Mouse (Mus musculus) intestine, embryonic 14.5 days (tissue): ENCODE measurements around the gene Gpha2. TPM values are rescaled to one million over a fixed set of nuclear protein-coding genes. Genes with fewer than 3 reads are reported as not detected.

ENCODE experiments used
- ATAC-seq: fragments of 200-750 bp; cut with Nextera tagmentation; replicated peaks from 2 replicates; pipeline ENCODE4 v1.8.0; 2017; ENCODE audit warnings: low read depth, moderate number of reproducible peaks, moderate TSS enrichment, moderate library complexity; ENCODE audit not compliant: low FRiP score, low TSS enrichment
- DNase-seq: peaks from one replicate; pipeline ENCODE4 v3.0.0-alpha.2; 2018; ENCODE audit warnings: low spot score
- H3K27ac ChIP-seq: fragments of 300-500 bp; sonication (generic); 2 replicates; pipeline ENCODE4 v1.5.1; 2014; ENCODE audit warnings: low read depth, mild to moderate bottlenecking, control low read depth
- H3K27me3 ChIP-seq: fragments of 300-500 bp; sonication (generic); replicated peaks from 2 replicates; pipeline ENCODE4 v1.6.1; 2014; ENCODE audit warnings: low read length, control low read depth; ENCODE audit not compliant: control insufficient read depth, insufficient read depth
- H3K36me3 ChIP-seq: fragments of 300-500 bp; sonication (generic); 2 replicates; pipeline ENCODE4 v1.6.1; 2014; ENCODE audit warnings: low read length, control low read depth; ENCODE audit not compliant: control insufficient read depth, insufficient read depth
- H3K4me1 ChIP-seq: fragments of 300-500 bp; sonication (generic); replicated peaks from 2 replicates; pipeline ENCODE4 v1.6.1; 2014; ENCODE audit warnings: low read length, control low read depth, mixed read lengths; ENCODE audit not compliant: control insufficient read depth, insufficient read depth
- H3K4me2 ChIP-seq: fragments of 300-500 bp; sonication (generic); 2 replicates; pipeline ENCODE4 v1.6.1; 2014; ENCODE audit warnings: low read length
- H3K4me3 ChIP-seq: fragments of 300-500 bp; sonication (generic); 2 replicates; pipeline ENCODE4 v1.5.1; 2014; ENCODE audit warnings: low read depth, low read length, control low read depth, mixed read lengths
- H3K9ac ChIP-seq: fragments of 300-500 bp; sonication (generic); 2 replicates; pipeline ENCODE4 v1.6.1; 2014; ENCODE audit warnings: mild to moderate bottlenecking, low read length
- H3K9me3 ChIP-seq: fragments of 300-500 bp; sonication (generic); 2 replicates; pipeline ENCODE4 v1.6.1; 2016; ENCODE audit warnings: low read length, control low read depth; ENCODE audit not compliant: control insufficient read depth
- WGBS: fragments of 180-500 bp; shearing (Covaris S2); extraction: QIAGEN DNeasy Blood & Tissue Kit; methylation state at CpG from one replicate; pipeline ENCODE4 v1.1.7; 2014; 5-methylcytosine and 5-hydroxymethylcytosine counted together
- microRNA counts: library from miRNA; unstranded; fragments of <30 nt; microRNA quantifications from one replicate; lab custom pipeline; 2016
- microRNA-seq: library from miRNA; unstranded; fragments of <30 nt; microRNA quantifications from one replicate; pipeline ENCODE4, GENCODE M21; 2016
- polyA plus RNA-seq: library from polyadenylated mRNA; unstranded; fragments of >200 nt; fragmentation: Nextera tagmentation; extraction: Ambion mirVana; gene quantifications from 2 replicates; pipeline ENCODE4 v1.2.1, GENCODE M21; 2014

Gene Gpha2
- polyA plus RNA-seq, 1 experiment from 2014 or later: 0.53 TPM

- no peak overlapping the region for H3K4me3 ChIP-seq
- no peak overlapping the region for H3K9ac ChIP-seq
- no peak for DNase-seq
- 62% methylated on average over 7 of the region's 7 CpGs for WGBS
- H3K4me2 ChIP-seq: no peak overlapping the region
- peaks cover 13% of the 10 kb centered on the region for H3K4me1 ChIP-seq
- H3K27ac ChIP-seq: no peak overlapping the region; the same call in 1 of the 2 replicates
- ATAC-seq: no peak
- H3K36me3 ChIP-seq: no peaks in the 10 kb centered on the region
- H3K9me3 ChIP-seq: no peaks in the 10 kb centered on the region
- H3K27me3 ChIP-seq: 0 out of 2 replicates have a peak, but pooled peaks cover 3% of the 10 kb centered on the region
Observed at GRCm38 (mm10) chr19:6272053-6272452, 45.9 kb downstream of the Gpha2 start.

GRCm38 (mm10) chr19:6272738-6273137, 46.6 kb downstream of the Gpha2 start:
- WGBS: 71% methylated on average over 4 of the region's 4 CpGs
- Histone ChIP-seq H3K4me1 (peaks cover 15% of the 10 kb centered on the region), H3K36me3 (no peaks in the 10 kb centered on the region), H3K9me3 (no peaks in the 10 kb centered on the region), H3K27ac (no peak overlapping the region; the same call in 1 of the 2 replicates), H3K9ac (no peak overlapping the region), H3K4me2 (no peak overlapping the region), H3K4me3 (no peak overlapping the region), H3K27me3 (0 out of 2 replicates have a peak, but pooled peaks cover 3% of the 10 kb centered on the region)
- no peak for ATAC-seq
- DNase-seq: no peak

- H3K4me1 ChIP-seq: peaks cover 24% of the 10 kb centered on the region
- H3K9me3 ChIP-seq: no peaks in the 10 kb centered on the region
- H3K27me3 ChIP-seq: 0 out of 2 replicates have a peak, but pooled peaks cover 3% of the 10 kb centered on the region
- H3K36me3 ChIP-seq: no peaks in the 10 kb centered on the region
- no peak overlapping the region for H3K4me3 ChIP-seq
- no peak overlapping the region for H3K9ac ChIP-seq
- WGBS: 72% methylated on average over 4 of the region's 4 CpGs
- H3K27ac ChIP-seq: no peak overlapping the region
- DNase-seq (no peak), ATAC-seq (no peak)
- H3K4me2 ChIP-seq: no peak overlapping the region
Observed at GRCm38 (mm10) chr19:6273592-6273991, 47.4 kb downstream of the Gpha2 start.

- DNase-seq (no peak), ATAC-seq (no peak)
- 83% methylated on average over 13 of the region's 13 CpGs for WGBS
- H3K4me2 ChIP-seq: no peak overlapping the region
- H3K36me3 ChIP-seq: no peaks in the 10 kb centered on the region
- 0 out of 2 replicates have a peak, but pooled peaks cover 3% of the 10 kb centered on the region for H3K27me3 ChIP-seq
- no peak overlapping the region for H3K9ac ChIP-seq
- no peak overlapping the region for H3K27ac ChIP-seq
- H3K4me1 ChIP-seq: peaks cover 29% of the 10 kb centered on the region
- no peaks in the 10 kb centered on the region for H3K9me3 ChIP-seq
- no peak overlapping the region for H3K4me3 ChIP-seq
Observed at GRCm38 (mm10) chr19:6273998-6274608, 47.9 kb downstream of the Gpha2 start.

GRCm38 (mm10) chr19:6275740-6276389, 49.7 kb downstream of the Gpha2 start:
- WGBS: 7% methylated on average over 15 of the region's 15 CpGs
- Histone ChIP-seq H3K4me2 (peak overlapping the region; percentile 95), H3K27me3 (0 out of 2 replicates have a peak, but pooled peaks cover 3% of the 10 kb centered on the region), H3K9ac (peak overlapping the region; percentile 46), H3K9me3 (no peaks in the 10 kb centered on the region), H3K36me3 (peaks cover 4% of the 10 kb centered on the region), H3K4me1 (peaks cover 34% of the 10 kb centered on the region), H3K27ac (peak overlapping the region; percentile 88), H3K4me3 (peak overlapping the region; percentile 75)
- ATAC-seq: peak; percentile 6; the same call in 1 of the 2 replicates
- no peak for DNase-seq

- Histone ChIP-seq H3K27ac (peak within 1 kb of the TSS; percentile 88), H3K4me1 (peaks cover 30% of the 10 kb centered on the region), H3K9ac (peak within 1 kb of the TSS; percentile 71), H3K9me3 (no peaks in the 10 kb centered on the region), H3K27me3 (no peaks in the 10 kb centered on the region), H3K36me3 (peaks cover 12% of the 10 kb centered on the region), H3K4me2 (peak within 1 kb of the TSS; percentile 95), H3K4me3 (peak within 1 kb of the TSS; percentile 75)
- DNase-seq (peak; percentile 97), ATAC-seq (peak; percentile 93)
- WGBS: under 1% methylated on average over 106 of the region's 106 CpGs
Observed at GRCm38 (mm10) chr19:6276426-6277421, 50.5 kb downstream of the Gpha2 start, which contains the start of gene Ehd1. Gene Ehd1 (plus strand): TSS chr19:6276725.

MicroRNAs encoded within 50 kb of the gene (microRNA counts, 519-probe panel; counts per million panel counts)
- microRNA mmu-miR-192 (lab: Ali Mortazavi, UCI): 4,883 counts per million, percentile 83 among the panel's probes with 10 or more counts

Small RNA genes within 50 kb of the gene (microRNA-seq; reads per million reads assigned to microRNA genes)
- gene Mir192 (4,126 reads per million, percentile 89 among the genes with 10 or more reads in this experiment), gene Mir194-2 (2,821 reads per million, percentile 87 among the genes with 10 or more reads in this experiment)

Other genes with a start within 250 kb of the Gpha2 start
- gene Slc22a20, start 240.2 kb upstream of the Gpha2 start, polyA plus RNA-seq: not detected in 2 replicates
- 9.4 and 10.1 TPM in 2 replicates for gene Capn1, start 210.5 kb upstream of the Gpha2 start, polyA plus RNA-seq
- 24.5 and 28.1 TPM in 2 replicates for gene Syvn1, start 179.8 kb upstream of the Gpha2 start, polyA plus RNA-seq
- gene Mrpl49, start 168.6 kb upstream of the Gpha2 start, polyA plus RNA-seq: 82.1 and 82.5 TPM in 2 replicates
- 1,017 and 1,054 TPM in 2 replicates for gene Fau, start 168.5 kb upstream of the Gpha2 start, polyA plus RNA-seq
- gene Znhit2, start 165.2 kb upstream of the Gpha2 start, polyA plus RNA-seq: 33.8 and 38.3 TPM in 2 replicates
- 30.6 and 31.4 TPM in 2 replicates for gene Tm7sf2, start 158.0 kb upstream of the Gpha2 start, polyA plus RNA-seq
- 63.9 and 65.0 TPM in 2 replicates for gene Vps51, start 149.1 kb upstream of the Gpha2 start, polyA plus RNA-seq
- gene Tmem262, start 146.3 kb upstream of the Gpha2 start, polyA plus RNA-seq: not detected in 2 replicates
- gene Gm28374, start 144.1 kb upstream of the Gpha2 start, polyA plus RNA-seq: 1.1 and 1.5 TPM in 2 replicates
- gene Zfpl1, start 141.4 kb upstream of the Gpha2 start, polyA plus RNA-seq: 70.9 and 77.0 TPM in 2 replicates
- gene Cdca5, start 141.4 kb upstream of the Gpha2 start, polyA plus RNA-seq: 43.3 and 44.1 TPM in 2 replicates
- gene AC131692.1, start 132.0 kb upstream of the Gpha2 start, polyA plus RNA-seq: 0.22 and 0.59 TPM in 2 replicates
- gene Naaladl1, start 120.6 kb upstream of the Gpha2 start, polyA plus RNA-seq: 4.1 and 4.4 TPM in 2 replicates
- 53.9 and 59.9 TPM in 2 replicates for gene Sac3d1, start 107.7 kb upstream of the Gpha2 start, polyA plus RNA-seq
- 35.4 and 36.0 TPM in 2 replicates for gene Snx15, start 98.1 kb upstream of the Gpha2 start, polyA plus RNA-seq
- gene Batf2, start 85.4 kb upstream of the Gpha2 start, polyA plus RNA-seq: 0.30 and 1.1 TPM in 2 replicates
- 101 and 110 TPM in 2 replicates for gene Arl2, start 84.8 kb upstream of the Gpha2 start, polyA plus RNA-seq
- gene Majin, start 42.0 kb upstream of the Gpha2 start, polyA plus RNA-seq: not detected in 2 replicates
- 24.1 and 27.5 TPM in 2 replicates for gene Ppp2r5b, start 9.5 kb downstream of the Gpha2 start, polyA plus RNA-seq
- 11.6 and 12.9 TPM in 2 replicates for gene Atg2a, start 15.3 kb downstream of the Gpha2 start, polyA plus RNA-seq
- 46.9 and 47.7 TPM in 2 replicates for gene Ehd1, start 50.3 kb downstream of the Gpha2 start, polyA plus RNA-seq
- gene Cdc42bpg, start 80.1 kb downstream of the Gpha2 start, polyA plus RNA-seq: 1.5 and 1.8 TPM in 2 replicates
- gene Men1, start 108.6 kb downstream of the Gpha2 start, polyA plus RNA-seq: 55.2 and 56.2 TPM in 2 replicates
- 7.6 and 9.2 TPM in 2 replicates for gene Map4k2, start 114.8 kb downstream of the Gpha2 start, polyA plus RNA-seq
- gene Sf1, start 137.3 kb downstream of the Gpha2 start, polyA plus RNA-seq: 135 and 143 TPM in 2 replicates
- 5.9 and 6.2 TPM in 2 replicates for gene Pygm, start 158.0 kb downstream of the Gpha2 start, polyA plus RNA-seq
- 30.0 and 31.8 TPM in 2 replicates for gene Rasgrp2, start 173.0 kb downstream of the Gpha2 start, polyA plus RNA-seq
- gene Nrxn2, start 192.4 kb downstream of the Gpha2 start, polyA plus RNA-seq: 1.9 and 2.1 TPM in 2 replicates